Mouse (Mus musculus) midbrain, embryonic 15.5 days (tissue): ENCODE measurements at regions not wholly inside any gene's neighbourhood (a gene's known extent, or its start where the extent isn't known, plus 50 kb on each side); places are given as distances from the start of the nearest gene placed in this dataset.

Experiments
- ATAC-seq: fragments of 200-750 bp; cut with Nextera tagmentation; replicated peaks from 2 replicates; pipeline ENCODE4 v1.8.0; 2017; ENCODE audit warnings: moderate TSS enrichment
- H3K27ac ChIP-seq: fragments of 300-500 bp; sonication (generic); 2 replicates; pipeline ENCODE4 v1.5.1; 2015; ENCODE audit warnings: mild to moderate bottlenecking, inconsistent platforms
- H3K27me3 ChIP-seq: fragments of 300-500 bp; sonication (generic); replicated peaks from 2 replicates; pipeline ENCODE4 v1.6.1; 2015; ENCODE audit warnings: inconsistent platforms
- H3K36me3 ChIP-seq: fragments of 300-500 bp; sonication (generic); replicated peaks from 2 replicates; pipeline ENCODE4 v1.6.1; 2015; ENCODE audit warnings: inconsistent platforms
- H3K4me1 ChIP-seq: fragments of 300-500 bp; sonication (generic); 2 replicates; pipeline ENCODE4 v1.6.1; 2015; ENCODE audit warnings: inconsistent platforms
- H3K4me2 ChIP-seq: fragments of 300-500 bp; sonication (generic); 2 replicates; pipeline ENCODE4 v1.6.1; 2015; ENCODE audit warnings: inconsistent platforms, mild to moderate bottlenecking, moderate library complexity
- H3K4me3 ChIP-seq: fragments of 300-500 bp; sonication (generic); 2 replicates; pipeline ENCODE4 v1.5.1; 2015; ENCODE audit warnings: mild to moderate bottlenecking, inconsistent platforms
- H3K9ac ChIP-seq: fragments of 300-500 bp; sonication (generic); 2 replicates; pipeline ENCODE4 v1.6.1; 2015; ENCODE audit warnings: mild to moderate bottlenecking, inconsistent platforms
- H3K9me3 ChIP-seq: fragments of 300-500 bp; sonication (generic); 2 replicates; pipeline ENCODE4 v1.6.1; 2016; ENCODE audit warnings: inconsistent platforms
- WGBS: fragments of 180-500 bp; shearing (Covaris S2); methylation state at CpG from one replicate; pipeline ENCODE4 v1.1.7; 2015; ENCODE audit warnings: mixed read lengths; 5-methylcytosine and 5-hydroxymethylcytosine counted together

DNA sequence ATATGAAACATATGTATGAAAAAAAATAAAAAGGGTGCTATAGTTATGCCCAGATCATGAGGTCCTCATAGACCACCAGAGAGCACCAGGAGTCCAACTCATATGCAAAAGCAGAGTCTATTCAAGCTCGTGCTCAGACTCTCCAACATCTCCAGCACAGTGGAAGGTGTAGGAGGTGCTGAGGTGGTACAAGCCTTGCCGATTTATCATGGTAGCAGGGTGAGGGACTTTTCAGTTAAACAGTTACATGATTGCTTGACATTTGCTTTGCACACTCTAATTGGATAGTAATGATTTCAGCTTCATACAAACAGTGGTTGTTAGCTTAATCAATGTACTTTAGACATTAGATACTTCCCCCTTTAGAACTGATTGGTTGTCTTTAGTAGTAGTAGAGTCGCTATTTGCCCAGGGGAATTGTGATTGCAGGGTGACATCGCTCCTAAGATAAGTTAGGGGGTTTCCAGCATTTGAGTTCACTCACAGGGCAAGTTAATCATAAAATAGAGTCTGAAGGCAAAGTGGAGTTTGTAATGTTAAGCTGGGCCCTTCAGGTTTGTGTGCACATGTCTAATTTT lies 162.3 kb upstream of the Cdh9 start:
- 80% methylated on average over 4 of the region's 4 CpGs for WGBS
- no peak for ATAC-seq

DNA sequence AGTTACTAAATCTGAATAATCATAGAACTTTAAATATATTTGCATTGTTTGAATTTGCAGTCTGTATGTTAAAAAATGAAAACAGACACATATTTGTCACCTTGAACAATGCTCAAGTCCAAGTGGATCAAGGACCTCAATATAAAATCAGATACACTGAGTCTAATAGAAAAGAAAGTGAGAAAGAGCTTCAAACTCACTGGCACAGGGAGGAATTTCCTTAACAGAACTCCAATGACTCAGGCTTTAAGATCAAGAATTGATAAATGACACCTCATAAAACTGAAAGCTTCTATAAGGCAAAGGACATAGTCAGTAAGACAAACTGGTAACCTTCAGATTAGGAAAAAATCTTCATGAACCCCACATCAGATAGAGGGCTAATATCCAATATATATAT lies 161.8 kb upstream of the Cdh9 start:
- Histone ChIP-seq H3K4me1 (no peaks in the 10 kb centered on the region), H3K9me3 (no peaks in the 10 kb centered on the region), H3K4me3 (no peak overlapping the region), H3K27ac (no peak overlapping the region), H3K9ac (no peak overlapping the region), H3K27me3 (no peaks in the 10 kb centered on the region), H3K4me2 (no peak overlapping the region), H3K36me3 (no peaks in the 10 kb centered on the region)
- ATAC-seq, result no peak

More for the DNA sequence above, 162.3 kb upstream of the Cdh9 start:
- no peaks in the 10 kb centered on the region for H3K36me3 ChIP-seq
- no peaks in the 10 kb centered on the region for H3K9me3 ChIP-seq
- no peaks in the 10 kb centered on the region for H3K4me1 ChIP-seq
- H3K4me2 ChIP-seq, result no peak overlapping the region
- no peak overlapping the region for H3K9ac ChIP-seq
- no peaks in the 10 kb centered on the region for H3K27me3 ChIP-seq
- no peak overlapping the region for H3K27ac ChIP-seq
- H3K4me3 ChIP-seq, result no peak overlapping the region

DNA sequence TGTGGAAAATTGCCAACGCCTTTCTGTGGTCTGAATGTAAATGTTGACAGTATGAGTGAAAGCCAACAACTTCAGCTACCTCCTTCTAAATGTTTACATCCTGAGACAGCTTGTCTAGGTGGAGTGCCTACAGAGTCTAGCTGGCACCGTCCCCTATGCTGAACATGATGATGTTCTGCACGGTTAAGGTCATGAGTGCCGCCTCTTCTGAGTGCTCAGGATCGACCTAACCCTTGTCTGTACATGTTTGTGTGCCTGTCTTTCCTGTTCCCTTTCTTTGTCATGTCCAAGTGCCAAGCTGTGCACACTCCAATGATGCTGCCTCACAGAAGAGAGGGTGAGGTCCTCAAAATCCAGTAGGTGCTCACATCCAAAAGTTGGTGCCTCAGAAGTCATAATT lies 111.7 kb upstream of the Cdh9 start:
- no peak overlapping the region for H3K4me3 ChIP-seq
- H3K4me1 ChIP-seq, result no peaks in the 10 kb centered on the region
- no peaks in the 10 kb centered on the region for H3K36me3 ChIP-seq
- no peak overlapping the region for H3K27ac ChIP-seq
- ATAC-seq, result no peak
- no peak overlapping the region for H3K9ac ChIP-seq
- 89% methylated on average over 5 of the region's 5 CpGs for WGBS
- H3K4me2 ChIP-seq, result no peak overlapping the region
- H3K27me3 ChIP-seq, result no peaks in the 10 kb centered on the region
- no peaks in the 10 kb centered on the region for H3K9me3 ChIP-seq

DNA sequence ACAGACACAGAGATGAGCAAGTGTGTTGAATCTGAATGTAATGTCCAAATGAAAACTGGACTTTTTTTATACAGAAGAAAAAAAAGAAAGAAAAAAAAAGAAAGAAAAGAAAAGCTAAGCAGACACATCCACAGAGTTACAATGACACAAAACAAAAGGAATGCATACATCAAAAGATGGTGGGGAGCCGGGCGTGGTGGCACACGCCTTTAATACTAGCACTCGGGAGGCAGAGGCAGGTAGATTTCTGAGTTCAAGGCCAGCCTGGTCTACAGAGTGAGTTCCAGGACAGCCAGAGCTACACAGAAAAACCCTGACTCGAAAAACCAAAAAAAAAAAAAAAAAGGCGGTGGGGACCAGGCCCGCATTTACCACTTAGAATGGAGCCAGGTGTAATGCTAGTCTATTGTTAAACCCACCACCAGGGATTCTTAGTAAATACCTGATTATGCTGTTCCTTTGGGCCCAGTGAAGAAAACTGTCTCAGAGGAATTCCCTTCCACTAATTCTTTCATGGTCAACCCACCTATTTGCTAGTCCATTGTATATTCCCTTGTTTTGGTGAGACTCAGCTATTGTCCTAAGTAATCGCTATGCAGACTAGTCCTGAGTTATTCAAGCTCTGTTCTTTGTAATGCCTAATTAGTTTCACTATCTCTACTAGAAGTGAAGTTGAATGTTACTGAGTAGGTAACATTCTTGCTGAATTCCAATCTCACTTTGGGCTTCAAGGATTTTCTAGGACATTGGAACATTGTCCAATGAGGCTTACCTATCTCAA lies 99.0 kb upstream of the Cdh9 start:
- Histone ChIP-seq H3K4me1 (no peaks in the 10 kb centered on the region), H3K36me3 (no peaks in the 10 kb centered on the region), H3K9ac (no peak overlapping the region), H3K27me3 (no peaks in the 10 kb centered on the region), H3K9me3 (no peaks in the 10 kb centered on the region), H3K27ac (no peak overlapping the region), H3K4me2 (no peak overlapping the region), H3K4me3 (no peak overlapping the region)
- no peak for ATAC-seq
- WGBS, result 90% methylated on average over 8 of the region's 8 CpGs

DNA sequence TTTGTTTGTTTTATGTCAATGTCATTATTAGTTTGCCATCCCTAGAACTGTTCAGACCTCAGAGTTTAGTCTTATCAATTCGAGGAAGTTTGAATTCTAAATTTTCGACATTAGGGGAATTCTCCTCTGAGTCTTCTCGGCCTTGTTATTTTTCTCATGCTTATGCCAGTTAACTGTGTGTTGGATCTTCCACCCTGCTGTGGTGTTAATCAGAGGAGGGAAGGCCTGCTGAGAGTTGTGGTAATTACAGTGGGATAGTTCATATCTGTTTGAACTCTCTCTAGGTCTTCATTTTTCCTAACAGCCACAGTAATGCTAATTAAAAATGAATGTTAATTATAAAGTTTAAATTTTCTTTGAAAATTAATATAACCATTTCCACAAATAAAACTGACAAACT lies 88.9 kb upstream of the Cdh9 start:
- Histone ChIP-seq H3K9me3 (no peaks in the 10 kb centered on the region), H3K4me1 (no peaks in the 10 kb centered on the region), H3K27ac (no peak overlapping the region), H3K4me2 (no peak overlapping the region), H3K9ac (no peak overlapping the region), H3K36me3 (no peaks in the 10 kb centered on the region), H3K27me3 (no peaks in the 10 kb centered on the region), H3K4me3 (no peak overlapping the region)
- no peak for ATAC-seq
- 51% methylated on average over 3 of the region's 3 CpGs for WGBS

DNA sequence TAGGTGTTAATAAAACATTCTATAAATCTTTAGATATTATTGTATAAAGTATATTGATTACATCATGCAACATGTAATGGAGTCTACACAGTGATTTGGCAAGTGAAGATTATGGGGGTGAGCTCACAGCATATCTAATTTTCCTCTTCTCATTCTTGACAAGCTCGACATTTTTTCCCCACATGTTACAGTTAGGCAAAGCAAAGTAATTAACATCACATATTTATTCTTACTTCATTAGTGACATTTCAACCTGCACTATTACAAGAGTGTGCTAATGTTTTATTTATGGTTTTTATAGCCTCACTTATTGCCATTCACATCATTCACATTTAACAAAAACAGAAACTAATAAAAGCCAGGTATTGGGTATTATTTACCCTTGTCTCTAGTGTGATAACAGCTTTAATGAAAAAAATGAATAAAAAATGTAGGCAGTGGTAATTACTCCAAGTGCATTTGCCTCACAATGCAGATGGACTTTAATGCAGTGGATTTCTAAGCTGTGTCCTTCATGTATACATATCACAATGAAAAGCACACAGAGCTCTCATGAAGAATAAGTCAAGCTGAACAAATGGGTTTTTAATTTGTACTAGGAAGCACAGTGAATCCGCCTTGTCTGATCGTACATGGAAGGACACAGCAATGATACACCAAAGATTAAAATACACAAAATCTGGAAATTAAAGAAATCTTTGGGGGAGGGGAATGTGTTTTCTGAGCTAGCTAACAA lies 75.5 kb upstream of the Cdh9 start:
- Histone ChIP-seq H3K27ac (no peak overlapping the region), H3K27me3 (no peaks in the 10 kb centered on the region), H3K36me3 (no peaks in the 10 kb centered on the region), H3K4me2 (no peak overlapping the region), H3K9ac (no peak overlapping the region), H3K9me3 (no peaks in the 10 kb centered on the region), H3K4me1 (no peaks in the 10 kb centered on the region), H3K4me3 (no peak overlapping the region)
- WGBS, result 48% methylated on average over 3 of the region's 3 CpGs
- no peak for ATAC-seq

DNA sequence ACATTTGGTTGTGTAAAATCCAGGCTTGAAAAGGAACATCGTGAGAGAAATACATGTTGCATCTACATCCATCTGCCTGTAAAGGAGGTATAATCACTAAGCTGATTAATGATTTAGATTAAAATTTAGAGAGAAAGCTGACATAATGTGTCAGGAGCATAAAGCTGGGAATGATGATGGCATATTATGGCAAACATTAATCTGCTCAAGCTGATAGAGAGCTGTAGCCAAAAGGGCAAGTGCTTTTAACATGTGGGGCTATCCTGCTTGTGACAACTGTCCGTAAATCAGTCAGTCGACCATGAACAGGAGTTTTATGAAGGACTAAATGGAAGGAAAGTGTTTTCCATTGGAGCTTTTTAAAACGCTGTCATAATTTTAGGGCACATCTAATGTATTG lies 74.9 kb upstream of the Cdh9 start:
- 73% methylated on average over 4 of the region's 4 CpGs for WGBS
- no peak overlapping the region for H3K9ac ChIP-seq
- ATAC-seq, result no peak

DNA sequence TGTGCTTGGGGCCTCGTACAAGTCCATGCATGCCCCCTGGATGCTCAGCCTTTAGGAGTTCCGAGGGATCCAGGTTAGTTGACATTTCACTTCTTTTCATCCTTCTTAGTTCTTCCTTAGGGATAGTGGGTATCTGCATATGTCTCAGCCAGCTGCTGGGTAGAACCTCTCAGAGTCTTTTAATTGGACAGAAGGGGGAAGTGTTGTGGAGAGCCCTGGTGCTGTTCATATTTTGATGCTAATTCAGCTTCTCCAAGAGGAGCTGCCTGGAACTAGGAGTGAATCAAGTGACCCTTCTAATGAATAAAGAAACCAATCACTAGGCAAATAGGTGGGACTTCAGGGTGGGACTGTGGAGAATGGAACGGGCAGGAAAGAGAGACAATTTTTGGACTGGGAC lies 67.3 kb upstream of the Cdh9 start:
- Histone ChIP-seq H3K4me3 (no peak overlapping the region), H3K4me1 (no peaks in the 10 kb centered on the region), H3K27ac (no peak overlapping the region), H3K4me2 (no peak overlapping the region), H3K9ac (no peak overlapping the region), H3K36me3 (no peaks in the 10 kb centered on the region), H3K27me3 (no peaks in the 10 kb centered on the region), H3K9me3 (no peaks in the 10 kb centered on the region)
- 79% methylated on average over 3 of the region's 3 CpGs for WGBS
- no peak for ATAC-seq

More for the DNA sequence above, 74.9 kb upstream of the Cdh9 start:
- Histone ChIP-seq H3K4me3 (no peak overlapping the region), H3K9me3 (no peaks in the 10 kb centered on the region), H3K4me2 (no peak overlapping the region), H3K4me1 (no peaks in the 10 kb centered on the region), H3K27ac (no peak overlapping the region), H3K27me3 (no peaks in the 10 kb centered on the region), H3K36me3 (no peaks in the 10 kb centered on the region)
